In the genomic region with DNA sequence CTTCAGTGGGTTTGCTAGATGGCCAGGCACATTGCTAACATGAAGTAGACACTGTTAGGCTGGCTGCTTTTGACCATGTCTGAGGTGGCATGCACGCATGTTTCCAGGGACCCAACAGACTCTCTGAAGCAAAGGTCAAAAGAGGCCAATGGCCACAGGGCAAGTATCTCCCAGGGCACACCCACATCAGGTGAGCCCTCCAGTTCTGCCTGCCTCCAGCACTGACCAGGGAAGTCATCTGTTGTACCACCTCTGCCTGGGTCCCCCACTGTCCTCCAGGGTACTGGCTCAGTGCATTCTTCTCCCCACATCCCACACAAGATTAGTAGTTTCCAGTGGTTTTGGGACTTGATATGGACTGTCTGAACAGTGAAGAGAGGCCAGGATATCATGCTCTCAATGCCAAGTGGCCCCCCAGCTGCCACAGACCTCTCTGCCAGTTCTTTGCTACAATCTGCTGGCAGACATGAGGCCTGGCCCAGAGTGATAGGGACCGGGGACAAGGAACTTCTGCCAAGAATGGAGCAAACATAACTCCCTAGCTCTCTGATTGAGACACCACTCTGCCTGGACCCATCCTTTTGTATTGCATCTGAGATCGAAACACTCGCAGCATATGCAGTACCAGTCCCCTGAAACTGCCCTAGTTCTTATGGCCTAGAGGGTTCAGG, we compare ENCODE assay signal across 8 mouse cellular contexts. TPM values are rescaled to one million over a fixed set of nuclear protein-coding genes. Genes with fewer than 3 reads are reported as not detected.
DNase-seq lines count a peak whose midpoint lies in the region; ATAC-seq and TF ChIP-seq lines count a peak whose summit lies in the region.

No protein-coding gene starts in this region.

- no peaks in the 10 kb centered on the region for H3K9me3 ChIP-seq in heart, embryonic 15.5 days (replicated peaks)
- no peaks in the 10 kb centered on the region for H3K9me3 ChIP-seq in liver, embryonic 12.5 days (replicated peaks)

- H3K4me2 ChIP-seq in heart, embryonic 15.5 days: peak overlapping the region; percentile 67
- peak overlapping the region; percentile 79 for H3K4me2 ChIP-seq in liver, embryonic 12.5 days

- peaks cover 30% of the 10 kb centered on the region for H3K4me1 ChIP-seq in heart, adult 2 months (ENCODE audit: control insufficient read depth, insufficient read depth, low read length)
- H3K4me1 ChIP-seq in heart, embryonic 15.5 days (replicated peaks): peaks cover 45% of the 10 kb centered on the region
- H3K4me1 ChIP-seq in liver, embryonic 12.5 days: peaks cover 92% of the 10 kb centered on the region
- peaks cover 24% of the 10 kb centered on the region for H3K4me1 ChIP-seq in olfactory bulb, adult 2 months (ENCODE audit: control insufficient read depth, insufficient read depth, low read length)

- no peak for ATAC-seq in heart, embryonic 15.5 days (replicated peaks; ENCODE audit: insufficient number of reproducible peaks, insufficient read depth, low FRiP score, low read depth)
- peak; percentile 4; the same call in 1 of the 2 replicates for ATAC-seq in liver, embryonic 12.5 days

- H3K79me2 ChIP-seq in heart, adult 2 months (replicated peaks; ENCODE audit: control insufficient read depth, insufficient read depth, low read length): no peaks in the 10 kb centered on the region

- H3K9ac ChIP-seq in heart, adult 2 months (ENCODE audit: low read depth, low read length): no peak overlapping the region; the same call in 1 of the 2 replicates
- peak overlapping the region; percentile 70; the same call in 1 of the 2 replicates for H3K9ac ChIP-seq in heart, embryonic 15.5 days
- H3K9ac ChIP-seq in liver, embryonic 12.5 days: peak overlapping the region; percentile 80

- no peak for TF ChIP-seq EP300 in heart, adult 2 months (IDR thresholded peaks at IDR 0.05; ENCODE audit: insufficient read depth, low read depth, low read length)

- H3K4me3 ChIP-seq in heart, adult 2 months: no peak overlapping the region; the same call in 1 of the 2 replicates
- H3K4me3 ChIP-seq in heart, embryonic 15.5 days: peak overlapping the region; percentile 64
- peak overlapping the region; percentile 75 for H3K4me3 ChIP-seq in liver, embryonic 12.5 days
- no peak overlapping the region for H3K4me3 ChIP-seq in olfactory bulb, adult 2 months (ENCODE audit: insufficient read depth, low read depth, low read length)

- H3K27ac ChIP-seq in heart, adult 2 months: peak overlapping the region; percentile 99
- H3K27ac ChIP-seq in heart, embryonic 15.5 days: peak overlapping the region; percentile 94
- peak overlapping the region; percentile 93 for H3K27ac ChIP-seq in liver, embryonic 12.5 days
- peak overlapping the region; percentile 92 for H3K27ac ChIP-seq in olfactory bulb, adult 2 months (ENCODE audit: insufficient read depth, low read depth, low read length)

- H3K36me3 ChIP-seq in heart, adult 2 months (ENCODE audit: control insufficient read depth, insufficient read depth, low read length): peaks cover 7% of the 10 kb centered on the region
- H3K36me3 ChIP-seq in heart, embryonic 15.5 days: peaks cover 11% of the 10 kb centered on the region; the same call in 1 of the 2 replicates
- H3K36me3 ChIP-seq in liver, embryonic 12.5 days: peaks cover 11% of the 10 kb centered on the region

- peak in 1 of 2 experiments; percentile 26 for DNase-seq in heart, adult 2 months
- no peak for DNase-seq in heart, adult 18-20 months
- DNase-seq in cerebellum, postnatal 10 days: peak; percentile 52 to 63
- no peak for DNase-seq in right cerebral cortex, adult 2 months (ENCODE audit: low spot score in 2 of 2)
- DNase-seq in thymus, postnatal 10 days (ENCODE audit: low spot score in 2 of 2): no peak

- 54% methylated on average over 4 of the region's 4 CpGs for WGBS in heart, adult 2 months
- 71% methylated on average over 4 of the region's 4 CpGs for WGBS in heart, embryonic 15.5 days
- WGBS in liver, embryonic 12.5 days (ENCODE audit: insufficient replicate concordance): 62% methylated on average over 4 of the region's 4 CpGs
- 66% methylated on average over 4 of the region's 4 CpGs for WGBS in olfactory bulb, adult 2 months

- H3K27me3 ChIP-seq in heart, adult 2 months (ENCODE audit: control insufficient read depth, insufficient read depth, low read length): no peaks in the 10 kb centered on the region
- H3K27me3 ChIP-seq in heart, embryonic 15.5 days: no peaks in the 10 kb centered on the region
- H3K27me3 ChIP-seq in liver, embryonic 12.5 days (replicated peaks): no peaks in the 10 kb centered on the region

- TF ChIP-seq POLR2A in heart, adult 2 months (IDR thresholded peaks at IDR 0.05; ENCODE audit: insufficient read depth, low read depth, low read length): no peak
- TF ChIP-seq POLR2A in olfactory bulb, adult 2 months (IDR thresholded peaks at IDR 0.05; ENCODE audit: insufficient read depth, low read depth, low read length): no peak

- no peak for TF ChIP-seq CTCF in heart, adult 2 months (IDR thresholded peaks at IDR 0.05)
- no peak for TF ChIP-seq CTCF in olfactory bulb, adult 2 months (IDR thresholded peaks at IDR 0.05; ENCODE audit: insufficient read depth, low read depth, low read length)

- intact Hi-C loops in heart, adult 2 months (cut with DNase I): no loop called here

RNA-seq across cellular contexts. Expression of gene Ap5s1, which starts 2.4 kb away (rescaled TPM):
- 10 to 100 TPM; 33.1 to 41.7 TPM for total RNA-seq in heart, adult 2 months (2021)
- polyA plus RNA-seq in heart, adult 2 months (2012; rRNA removed): 71.4 and 121 TPM in 2 replicates
- total RNA-seq in heart, adult 18-20 months (2021): 10 to 100 TPM; 36.7 to 41.7 TPM
- polyA plus RNA-seq in heart, embryonic 15.5 days (2015; fragmentation: Nextera tagmentation; extraction: Ambion mirVana): 35.5 and 40.2 TPM in 2 replicates
- polyA plus RNA-seq in liver, embryonic 12.5 days (2016; fragmentation: Nextera tagmentation; extraction: Ambion mirVana): 16.4 and 17.0 TPM in 2 replicates
- polyA plus RNA-seq in olfactory bulb, adult 2 months (2012; ENCODE audit: insufficient read depth, insufficient read length, low replicate concordance, missing spikeins): not detected in 2 replicates

RNA-seq across cellular contexts. Expression of gene Spef1, which starts 22.2 kb away (rescaled TPM):
- total RNA-seq in heart, adult 2 months (2021): 1 to 10 TPM; 4.4 to 5.2 TPM
- polyA plus RNA-seq in heart, adult 2 months (2012; rRNA removed): 3.3 and 4.0 TPM in 2 replicates
- total RNA-seq in heart, adult 18-20 months (2021): 1 to 10 TPM; 4.7 to 5.5 TPM
- polyA plus RNA-seq in heart, embryonic 15.5 days (2015; fragmentation: Nextera tagmentation; extraction: Ambion mirVana): 1.9 and 2.0 TPM in 2 replicates
- polyA plus RNA-seq in liver, embryonic 12.5 days (2016; fragmentation: Nextera tagmentation; extraction: Ambion mirVana): 1.0 and 1.1 TPM in 2 replicates
- not detected in 2 replicates for polyA plus RNA-seq in olfactory bulb, adult 2 months (2012; ENCODE audit: insufficient read depth, insufficient read length, low replicate concordance, missing spikeins)

RNA-seq across cellular contexts. Expression of gene Cdc25b, which starts 22.5 kb away (rescaled TPM):
- total RNA-seq in heart, adult 2 months (2021): 10 to 100 TPM in 1 of 2 experiments, 1 to 10 TPM in 1; 4.3 to 10.3 TPM
- polyA plus RNA-seq in heart, adult 2 months (2012; rRNA removed): 9.8 and 12.5 TPM in 2 replicates
- total RNA-seq in heart, adult 18-20 months (2021): 1 to 10 TPM; 2.9 to 5.9 TPM
- polyA plus RNA-seq in heart, embryonic 15.5 days (2015; fragmentation: Nextera tagmentation; extraction: Ambion mirVana): 49.9 and 61.4 TPM in 2 replicates
- 172 and 182 TPM in 2 replicates for polyA plus RNA-seq in liver, embryonic 12.5 days (2016; fragmentation: Nextera tagmentation; extraction: Ambion mirVana)
- not detected in 2 replicates for polyA plus RNA-seq in olfactory bulb, adult 2 months (2012; ENCODE audit: insufficient read depth, insufficient read length, low replicate concordance, missing spikeins)

RNA-seq across cellular contexts. Expression of gene Mavs, which starts 24.6 kb away (rescaled TPM):
- total RNA-seq in heart, adult 2 months (2021): 10 to 100 TPM; 65.2 to 79.6 TPM
- polyA plus RNA-seq in heart, adult 2 months (2012; rRNA removed): 89.0 and 127 TPM in 2 replicates
- 10 to 100 TPM; 64.0 to 78.2 TPM for total RNA-seq in heart, adult 18-20 months (2021)
- 21.9 and 26.0 TPM in 2 replicates for polyA plus RNA-seq in heart, embryonic 15.5 days (2015; fragmentation: Nextera tagmentation; extraction: Ambion mirVana)
- 31.8 and 33.3 TPM in 2 replicates for polyA plus RNA-seq in liver, embryonic 12.5 days (2016; fragmentation: Nextera tagmentation; extraction: Ambion mirVana)
- not detected in 2 replicates for polyA plus RNA-seq in olfactory bulb, adult 2 months (2012; ENCODE audit: insufficient read depth, insufficient read length, low replicate concordance, missing spikeins)

RNA-seq across cellular contexts. Expression of gene Cenpb, which starts 29.4 kb away (rescaled TPM):
- total RNA-seq in heart, adult 2 months (2021): 10 to 100 TPM; 71.9 to 92.6 TPM
- polyA plus RNA-seq in heart, adult 2 months (2012; rRNA removed): 57.1 and 58.5 TPM in 2 replicates
- 10 to 100 TPM; 76.7 to 79.6 TPM for total RNA-seq in heart, adult 18-20 months (2021)
- polyA plus RNA-seq in heart, embryonic 15.5 days (2015; fragmentation: Nextera tagmentation; extraction: Ambion mirVana): 7.5 and 10.7 TPM in 2 replicates
- polyA plus RNA-seq in liver, embryonic 12.5 days (2016; fragmentation: Nextera tagmentation; extraction: Ambion mirVana): 5.9 and 6.5 TPM in 2 replicates
- not detected in 2 replicates for polyA plus RNA-seq in olfactory bulb, adult 2 months (2012; ENCODE audit: insufficient read depth, insufficient read length, low replicate concordance, missing spikeins)

Comparison
In these comparisons a context has a peak if more than half of its experiments do, and no peak if none do; other contexts are left out.
1. H3K4me3 ChIP-seq: peak in heart, embryonic 15.5 days (single experiment) and liver, embryonic 12.5 days (single experiment); none in heart, adult 2 months (single experiment) and olfactory bulb, adult 2 months (single experiment).
2. DNase-seq: peak in cerebellum, postnatal 10 days (2 of 2); none in heart, adult 18-20 months (0 of 2), right cerebral cortex, adult 2 months (0 of 2) and thymus, postnatal 10 days (0 of 2).
3. RNA of gene Ap5s1, which starts 2.4 kb away (polyA plus RNA-seq): 71.4 to 121 TPM in heart, adult 2 months, 35.5 to 40.2 TPM in heart, embryonic 15.5 days and 16.4 to 17.0 TPM in liver, embryonic 12.5 days; not detected in olfactory bulb, adult 2 months; every median in the first group is over 10 times any median in the second.
4. Peak in every context shown above with its lines, with median percentiles within 50 percentile points of each other: H3K27ac ChIP-seq.